Mouse (Mus musculus) neural tube, embryonic 14.5 days (tissue): Measurements from ENCODE around the gene Wdr81. TPM values are rescaled to one million over a fixed set of nuclear protein-coding genes. Genes with fewer than 3 reads are reported as not detected.

Experiments used
- ATAC-seq: fragments of 200-750 bp; cut with Nextera tagmentation; 2 replicates; pipeline ENCODE4 v1.8.0; 2017; ENCODE audit warnings: low read depth, mild to moderate bottlenecking, moderate TSS enrichment, moderate library complexity
- H3K27ac ChIP-seq: fragments of 300-500 bp; sonication (generic); 2 replicates; pipeline ENCODE4 v1.5.1; 2014; ENCODE audit warnings: low read depth, mild to moderate bottlenecking, control low read depth, low read length, moderate library complexity, mixed read lengths
- H3K27me3 ChIP-seq: fragments of 300-500 bp; sonication (generic); 2 replicates; pipeline ENCODE4 v1.6.1; 2014; ENCODE audit warnings: low read length; ENCODE audit not compliant: control insufficient read depth, insufficient read depth
- H3K36me3 ChIP-seq: fragments of 300-500 bp; sonication (generic); 2 replicates; pipeline ENCODE4 v1.6.1; 2014; ENCODE audit warnings: low read length, mixed read lengths; ENCODE audit not compliant: control insufficient read depth, insufficient read depth
- H3K4me1 ChIP-seq: fragments of 300-500 bp; sonication (generic); 2 replicates; pipeline ENCODE4 v1.6.1; 2014; ENCODE audit warnings: low read length; ENCODE audit not compliant: control insufficient read depth, insufficient read depth
- H3K4me2 ChIP-seq: fragments of 300-500 bp; sonication (generic); 2 replicates; pipeline ENCODE4 v1.6.1; 2014; ENCODE audit warnings: mild to moderate bottlenecking, low read depth, low read length, control low read depth
- H3K4me3 ChIP-seq: fragments of 300-500 bp; sonication (generic); 2 replicates; pipeline ENCODE4 v1.5.1; 2014; ENCODE audit warnings: low read depth, low read length, control low read depth, mixed read lengths
- H3K9ac ChIP-seq: fragments of 300-500 bp; sonication (generic); replicated peaks from 2 replicates; pipeline ENCODE4 v1.6.1; 2014; ENCODE audit warnings: low read depth, mild to moderate bottlenecking, control low read depth, low read length, mixed read lengths
- H3K9me3 ChIP-seq: fragments of 300-500 bp; sonication (generic); 2 replicates; pipeline ENCODE4 v1.6.1; 2016; ENCODE audit warnings: low read length; ENCODE audit not compliant: control insufficient read depth
- WGBS: fragments of 180-500 bp; shearing (Covaris S2); extraction: QIAGEN DNeasy Blood & Tissue Kit; methylation state at CpG from one replicate; pipeline ENCODE4 v1.1.7; 2014; 5-methylcytosine and 5-hydroxymethylcytosine counted together
- polyA plus RNA-seq: library from polyadenylated mRNA; unstranded; fragments of >200 nt; fragmentation: Nextera tagmentation; extraction: Ambion mirVana; gene quantifications from 2 replicates; pipeline ENCODE4 v1.2.1, GENCODE M21; 2014

The Wdr81 gene
- polyA plus RNA-seq, 1 experiment from 2014 or later = 6.3 TPM

DNA sequence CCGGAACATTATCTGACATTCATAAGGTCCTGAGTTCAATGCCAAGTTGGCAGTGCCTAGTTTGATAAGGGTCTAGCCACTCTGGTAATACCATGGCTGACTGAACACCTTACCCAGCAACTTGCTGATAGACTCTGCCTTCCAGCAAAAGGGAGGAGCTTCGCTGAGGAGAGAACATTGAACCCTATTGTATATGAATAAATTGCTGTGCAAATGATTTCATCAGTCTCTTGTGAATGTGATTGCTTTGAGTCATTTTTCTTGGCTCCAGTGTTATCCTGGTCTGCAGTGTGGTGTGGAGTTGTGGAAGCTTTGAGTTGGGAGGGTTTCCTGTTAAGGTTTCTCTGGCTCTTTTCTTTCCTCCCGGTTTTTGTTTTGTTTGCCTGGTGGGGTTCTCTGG is 16.2 kb upstream of the Wdr81 start:
- Histone ChIP-seq H3K27ac (no peak overlapping the region), H3K36me3 (no peaks in the 10 kb centered on the region), H3K27me3 (no peaks in the 10 kb centered on the region), H3K9ac (no peak overlapping the region), H3K4me3 (no peak overlapping the region), H3K4me1 (no peaks in the 10 kb centered on the region), H3K9me3 (no peaks in the 10 kb centered on the region), H3K4me2 (no peak overlapping the region)
- WGBS = 86% methylated on average over 3 of the region's 3 CpGs
- no peak for ATAC-seq

- H3K4me2 ChIP-seq = no peak overlapping the region
- no peaks in the 10 kb centered on the region for H3K4me1 ChIP-seq
- H3K27me3 ChIP-seq = no peaks in the 10 kb centered on the region
- no peak for ATAC-seq
- no peaks in the 10 kb centered on the region for H3K9me3 ChIP-seq
- H3K27ac ChIP-seq = no peak overlapping the region
- H3K9ac ChIP-seq = no peak overlapping the region
- 0 out of 2 replicates have a peak, but pooled peaks cover 6% of the 10 kb centered on the region for H3K36me3 ChIP-seq
- H3K4me3 ChIP-seq = no peak overlapping the region
- 91% methylated on average over 4 of the region's 4 CpGs for WGBS
These were observed 14.7 kb upstream of the Wdr81 start for GRCm38 (mm10) chr11:75469261-75469660.

DNA sequence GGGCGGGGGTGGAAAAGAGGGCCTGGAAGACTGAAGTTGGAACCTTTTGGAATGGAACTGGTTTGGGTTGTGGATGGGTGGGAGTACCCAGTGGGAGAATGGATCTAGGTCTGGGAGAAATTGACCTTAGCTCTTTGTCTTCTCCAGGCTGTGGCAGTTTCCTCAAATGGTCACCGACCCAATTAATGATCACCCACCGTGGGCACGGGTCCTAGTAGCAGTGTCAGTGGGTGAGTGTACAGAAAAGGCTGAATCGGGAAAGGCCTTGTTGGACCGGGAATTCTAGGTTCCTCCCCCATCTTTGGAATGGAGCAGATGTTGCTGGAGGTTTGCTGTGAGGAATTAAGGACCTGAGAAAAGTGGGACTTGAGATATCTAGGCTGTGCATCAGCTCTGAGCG is 13.9 kb upstream of the Wdr81 start:
- no peaks in the 10 kb centered on the region for H3K4me1 ChIP-seq
- 75% methylated on average over 7 of the region's 7 CpGs for WGBS
- no peaks in the 10 kb centered on the region for H3K27me3 ChIP-seq
- 0 out of 2 replicates have a peak, but pooled peaks cover 6% of the 10 kb centered on the region for H3K36me3 ChIP-seq
- H3K9ac ChIP-seq = peak overlapping the region; percentile 28; the same call in 1 of the 2 replicates
- H3K4me3 ChIP-seq = peak overlapping the region; percentile 21; the same call in 1 of the 2 replicates
- H3K9me3 ChIP-seq = no peaks in the 10 kb centered on the region
- peak overlapping the region; percentile 45 for H3K4me2 ChIP-seq
- no peak overlapping the region for H3K27ac ChIP-seq
- no peak for ATAC-seq

GRCm38 (mm10) chr11:75467512-75468215 is 13.1 kb upstream of the Wdr81 start:
- Histone ChIP-seq H3K4me1 (no peaks in the 10 kb centered on the region), H3K4me2 (peak overlapping the region; percentile 45), H3K9me3 (no peaks in the 10 kb centered on the region), H3K27ac (no peak overlapping the region), H3K27me3 (no peaks in the 10 kb centered on the region), H3K4me3 (peak overlapping the region; percentile 21; the same call in 1 of the 2 replicates), H3K9ac (peak overlapping the region; percentile 28; the same call in 1 of the 2 replicates), H3K36me3 (0 out of 2 replicates have a peak, but pooled peaks cover 6% of the 10 kb centered on the region)
- peak; percentile 41; the same call in 1 of the 2 replicates for ATAC-seq
- WGBS = 20% methylated on average over 19 of the region's 19 CpGs

- WGBS = 97% methylated on average over 4 of the region's 4 CpGs
- Histone ChIP-seq H3K9me3 (no peaks in the 10 kb centered on the region), H3K27me3 (no peaks in the 10 kb centered on the region), H3K4me3 (no peak overlapping the region), H3K4me2 (no peak overlapping the region), H3K36me3 (0 out of 2 replicates have a peak, but pooled peaks cover 6% of the 10 kb centered on the region), H3K27ac (no peak overlapping the region), H3K4me1 (peaks cover 7% of the 10 kb centered on the region; the same call in 1 of the 2 replicates), H3K9ac (no peak overlapping the region)
- no peak for ATAC-seq
These were observed 12.4 kb upstream of the Wdr81 start for GRCm38 (mm10) chr11:75466731-75467505.

DNA sequence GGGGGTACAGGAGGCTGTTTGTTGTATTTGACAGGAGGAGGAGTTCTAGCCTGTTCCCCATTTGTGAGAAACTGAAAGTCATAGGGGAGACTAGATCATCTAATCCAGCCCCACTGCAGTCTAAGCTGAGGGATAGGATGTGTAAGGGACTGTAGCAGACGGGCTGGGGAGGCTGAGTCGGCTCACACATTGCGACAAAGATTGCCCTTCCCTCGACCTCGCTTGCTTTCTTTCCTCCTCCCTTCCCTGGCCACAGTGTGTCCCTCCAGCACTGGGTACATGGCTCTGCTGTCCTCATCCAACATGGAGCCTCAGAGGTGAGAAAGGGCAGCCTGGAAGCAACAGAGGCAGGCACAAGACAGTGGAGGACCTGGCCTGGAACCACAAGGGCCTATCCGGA is 10.5 kb upstream of the Wdr81 start:
- no peak overlapping the region for H3K9ac ChIP-seq
- H3K27ac ChIP-seq = no peak overlapping the region
- H3K27me3 ChIP-seq = no peaks in the 10 kb centered on the region
- H3K4me1 ChIP-seq = peaks cover 11% of the 10 kb centered on the region
- 0 out of 2 replicates have a peak, but pooled peaks cover 6% of the 10 kb centered on the region for H3K36me3 ChIP-seq
- H3K4me2 ChIP-seq = no peak overlapping the region
- WGBS = 87% methylated on average over 6 of the region's 6 CpGs
- no peak for ATAC-seq
- no peak overlapping the region for H3K4me3 ChIP-seq
- H3K9me3 ChIP-seq = no peaks in the 10 kb centered on the region

GRCm38 (mm10) chr11:75464417-75464816 is 9.9 kb upstream of the Wdr81 start:
- no peak overlapping the region for H3K4me2 ChIP-seq
- no peak for ATAC-seq
- WGBS = 88% methylated on average over 6 of the region's 6 CpGs
- H3K36me3 ChIP-seq = 0 out of 2 replicates have a peak, but pooled peaks cover 6% of the 10 kb centered on the region
- H3K4me3 ChIP-seq = no peak overlapping the region
- peaks cover 16% of the 10 kb centered on the region for H3K4me1 ChIP-seq
- no peak overlapping the region for H3K27ac ChIP-seq
- no peaks in the 10 kb centered on the region for H3K9me3 ChIP-seq
- no peak overlapping the region for H3K9ac ChIP-seq
- H3K27me3 ChIP-seq = no peaks in the 10 kb centered on the region

DNA sequence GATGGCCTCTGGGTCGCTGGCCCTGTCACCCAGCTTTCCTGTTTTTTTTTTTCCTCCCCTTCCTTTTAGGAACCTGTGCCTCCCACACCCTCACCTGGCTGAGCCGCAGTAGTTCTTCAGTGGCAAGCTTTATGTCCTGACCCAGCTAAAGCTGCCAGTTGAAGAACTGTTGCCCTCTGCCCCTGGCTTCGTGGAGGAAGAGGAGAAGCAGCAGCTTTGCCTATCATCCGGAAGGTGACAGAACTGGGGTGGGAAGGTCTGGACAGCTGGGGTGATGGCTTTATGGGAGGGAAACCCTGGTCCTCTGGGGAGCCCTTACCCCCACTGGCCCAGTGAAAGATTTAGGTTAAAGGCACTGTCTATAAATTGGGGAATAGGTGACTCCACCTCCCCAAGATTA is 9.1 kb upstream of the Wdr81 start:
- WGBS = 73% methylated on average over 4 of the region's 4 CpGs
- Histone ChIP-seq H3K27ac (no peak overlapping the region), H3K9ac (no peak overlapping the region), H3K4me1 (peaks cover 16% of the 10 kb centered on the region), H3K4me3 (no peak overlapping the region), H3K36me3 (0 out of 2 replicates have a peak, but pooled peaks cover 6% of the 10 kb centered on the region), H3K27me3 (no peaks in the 10 kb centered on the region), H3K9me3 (no peaks in the 10 kb centered on the region), H3K4me2 (no peak overlapping the region)
- no peak for ATAC-seq

DNA sequence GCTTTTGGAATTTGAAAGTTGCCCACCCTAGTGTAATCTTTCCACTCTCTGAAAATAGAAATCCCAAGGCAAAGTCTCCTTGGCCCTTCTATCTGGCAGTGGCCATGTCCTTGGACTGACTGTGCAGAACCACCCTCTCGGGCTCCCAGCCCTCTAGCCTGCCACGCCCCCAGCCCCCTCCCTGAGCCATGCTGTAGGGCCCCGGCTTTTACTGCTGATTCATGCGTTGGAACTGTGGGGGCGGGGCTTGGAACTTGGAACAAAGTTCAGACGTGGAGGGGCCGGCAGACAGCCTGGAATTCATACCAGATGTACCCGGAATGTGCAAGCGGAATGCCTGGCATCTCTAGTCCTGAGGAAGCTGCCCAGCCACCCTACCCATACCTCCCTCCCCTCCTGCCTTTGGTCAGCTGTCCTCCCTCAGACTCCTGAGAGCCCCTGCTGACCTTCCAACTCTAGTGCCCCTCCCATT is 8.4 kb upstream of the Wdr81 start:
- Histone ChIP-seq H3K4me2 (peak overlapping the region; percentile 72), H3K27ac (no peak overlapping the region), H3K27me3 (no peaks in the 10 kb centered on the region), H3K4me3 (no peak overlapping the region), H3K9me3 (no peaks in the 10 kb centered on the region), H3K9ac (no peak overlapping the region), H3K36me3 (0 out of 2 replicates have a peak, but pooled peaks cover 6% of the 10 kb centered on the region), H3K4me1 (peaks cover 16% of the 10 kb centered on the region)
- 2% methylated on average over 9 of the region's 9 CpGs for WGBS
- ATAC-seq = no peak
